Mouse (Mus musculus): ENCODE data around the gene Hook2. TPM values are rescaled to one million over a fixed set of nuclear protein-coding genes. Genes with fewer than 3 reads are reported as not detected.

The Hook2 gene
- polyA plus RNA-seq, 1 experiment from 2014 or later, result 5.0 TPM

Other genes with a start within 250 kb of the Hook2 start
- gene Nfix, start 190.3 kb upstream of the Hook2 start, polyA plus RNA-seq (2014; fragmentation: Nextera tagmentation; extraction: Ambion mirVana), result 16.3 and 16.8 TPM in 2 replicates
- gene Dand5, start 167.8 kb upstream of the Hook2 start, polyA plus RNA-seq (2014; fragmentation: Nextera tagmentation; extraction: Ambion mirVana), result 5.9 and 6.6 TPM in 2 replicates
- gene Gadd45gip1, start 159.1 kb upstream of the Hook2 start, polyA plus RNA-seq (2014; fragmentation: Nextera tagmentation; extraction: Ambion mirVana), result 49.9 and 53.0 TPM in 2 replicates
- 122 and 125 TPM in 2 replicates for gene Rad23a, start 149.9 kb upstream of the Hook2 start, polyA plus RNA-seq (2014; fragmentation: Nextera tagmentation; extraction: Ambion mirVana)
- gene Calr, start 143.7 kb upstream of the Hook2 start, polyA plus RNA-seq (2014; fragmentation: Nextera tagmentation; extraction: Ambion mirVana), result 500 and 527 TPM in 2 replicates
- gene Farsa, start 133.6 kb upstream of the Hook2 start, polyA plus RNA-seq (2014; fragmentation: Nextera tagmentation; extraction: Ambion mirVana), result 47.6 and 50.7 TPM in 2 replicates
- gene Syce2, start 118.5 kb upstream of the Hook2 start, polyA plus RNA-seq (2014; fragmentation: Nextera tagmentation; extraction: Ambion mirVana), result 23.7 and 25.2 TPM in 2 replicates
- 34.0 and 38.6 TPM in 2 replicates for gene Gcdh, start 96.7 kb upstream of the Hook2 start, polyA plus RNA-seq (2014; fragmentation: Nextera tagmentation; extraction: Ambion mirVana)
- gene Klf1, start 88.7 kb upstream of the Hook2 start, polyA plus RNA-seq (2014; fragmentation: Nextera tagmentation; extraction: Ambion mirVana), result 1.8 and 2.5 TPM in 2 replicates
- 4.5 and 5.5 TPM in 2 replicates for gene Dnase2a, start 82.0 kb upstream of the Hook2 start, polyA plus RNA-seq (2014; fragmentation: Nextera tagmentation; extraction: Ambion mirVana)
- gene Mast1, start 53.2 kb upstream of the Hook2 start, polyA plus RNA-seq (2014; fragmentation: Nextera tagmentation; extraction: Ambion mirVana), result 0.08 and 0.23 TPM in 2 replicates
- gene Rtbdn, start 43.6 kb upstream of the Hook2 start, polyA plus RNA-seq (2014; fragmentation: Nextera tagmentation; extraction: Ambion mirVana), result 0.12 TPM in 1 of 2 replicates, not detected in the other
- gene Gm49661, start 21.2 kb upstream of the Hook2 start, polyA plus RNA-seq (2014; fragmentation: Nextera tagmentation; extraction: Ambion mirVana), result not detected in 2 replicates
- 792 and 804 TPM in 2 replicates for gene Prdx2, start 21.0 kb upstream of the Hook2 start, polyA plus RNA-seq (2014; fragmentation: Nextera tagmentation; extraction: Ambion mirVana)
- gene Rnaseh2a, start 20.8 kb upstream of the Hook2 start, polyA plus RNA-seq (2014; fragmentation: Nextera tagmentation; extraction: Ambion mirVana), result 71.8 and 80.8 TPM in 2 replicates
- 10.1 and 10.9 TPM in 2 replicates for gene Junb, start 11.9 kb upstream of the Hook2 start, polyA plus RNA-seq (2014; fragmentation: Nextera tagmentation; extraction: Ambion mirVana)
- not detected in 2 replicates for gene Best2, start 23.9 kb downstream of the Hook2 start, polyA plus RNA-seq (2014; fragmentation: Nextera tagmentation; extraction: Ambion mirVana)
- gene Asna1, start 34.7 kb downstream of the Hook2 start, polyA plus RNA-seq (2014; fragmentation: Nextera tagmentation; extraction: Ambion mirVana), result 91.5 and 109 TPM in 2 replicates
- gene Trir, start 36.2 kb downstream of the Hook2 start, polyA plus RNA-seq (2014; fragmentation: Nextera tagmentation; extraction: Ambion mirVana), result 92.0 and 95.9 TPM in 2 replicates
- 13.0 and 15.2 TPM in 2 replicates for gene Tnpo2, start 46.3 kb downstream of the Hook2 start, polyA plus RNA-seq (2014; fragmentation: Nextera tagmentation; extraction: Ambion mirVana)
- gene Fbxw9, start 69.5 kb downstream of the Hook2 start, polyA plus RNA-seq (2014; fragmentation: Nextera tagmentation; extraction: Ambion mirVana), result 16.6 and 21.6 TPM in 2 replicates
- not detected in 2 replicates for gene Gm5741, start 77.4 kb downstream of the Hook2 start, polyA plus RNA-seq (2014; fragmentation: Nextera tagmentation; extraction: Ambion mirVana)
- gene Dhps, start 81.2 kb downstream of the Hook2 start, polyA plus RNA-seq (2014; fragmentation: Nextera tagmentation; extraction: Ambion mirVana), result 50.7 and 55.8 TPM in 2 replicates
- gene Wdr83os, start 90.1 kb downstream of the Hook2 start, polyA plus RNA-seq (2014; fragmentation: Nextera tagmentation; extraction: Ambion mirVana), result 125 and 136 TPM in 2 replicates
- 35.4 and 43.0 TPM in 2 replicates for gene Wdr83, start 90.7 kb downstream of the Hook2 start, polyA plus RNA-seq (2014; fragmentation: Nextera tagmentation; extraction: Ambion mirVana)
- 32.9 and 35.7 TPM in 2 replicates for gene Man2b1, start 92.7 kb downstream of the Hook2 start, polyA plus RNA-seq (2014; fragmentation: Nextera tagmentation; extraction: Ambion mirVana)
- 0.80 and 1.1 TPM in 2 replicates for gene Zfp791, start 132.5 kb downstream of the Hook2 start, polyA plus RNA-seq (2014; fragmentation: Nextera tagmentation; extraction: Ambion mirVana)
- not detected in 2 replicates for gene Cks1brt, start 161.3 kb downstream of the Hook2 start, polyA plus RNA-seq (2014; fragmentation: Nextera tagmentation; extraction: Ambion mirVana)
- gene Olfr371, start 235.4 kb downstream of the Hook2 start, polyA plus RNA-seq (2014; fragmentation: Nextera tagmentation; extraction: Ambion mirVana), result not detected in 2 replicates

Data from heart, embryonic 14.5 days (tissue).